Mouse (Mus musculus): ENCODE measurements around the gene Mvb12b. TPM values are rescaled to one million over a fixed set of nuclear protein-coding genes. Genes with fewer than 3 reads are reported as not detected.

The Mvb12b gene
- polyA plus RNA-seq (2014; fragmentation: Nextera tagmentation; extraction: Ambion mirVana): 16.9 and 18.5 TPM in 2 replicates

GRCm38 (mm10) chr2:33887328-33888099 lies at the start of gene Mvb12b:
TSS of gene Mvb12b (minus strand) at chr2:33887946.
- peak; percentile 55 for ATAC-seq (ENCODE audit: insufficient number of reproducible peaks, low FRiP score, low TSS enrichment, low read depth)

GRCm38 (mm10) chr2:33935756-33936155 lies 48.0 kb upstream of the Mvb12b start:
- ATAC-seq (ENCODE audit: insufficient number of reproducible peaks, low FRiP score, low TSS enrichment, low read depth): no peak
- no peaks in the 10 kb centered on the region for H3K4me1 ChIP-seq (ENCODE audit: control insufficient read depth, insufficient read depth, low read length)
- no peak overlapping the region for H3K9ac ChIP-seq (ENCODE audit: low read length)
- no peaks in the 10 kb centered on the region for H3K36me3 ChIP-seq (ENCODE audit: control insufficient read depth, insufficient read depth, low read length)
- no peak overlapping the region for H3K4me3 ChIP-seq (ENCODE audit: low read depth, low read length)
- 0 out of 2 replicates have a peak, but pooled peaks cover 5% of the 10 kb centered on the region for H3K9me3 ChIP-seq (ENCODE audit: control insufficient read depth, low read length)
- no peaks in the 10 kb centered on the region; the same call in 1 of the 2 replicates for H3K27me3 ChIP-seq (ENCODE audit: control insufficient read depth, insufficient read depth, low read length)
- no peak overlapping the region for H3K27ac ChIP-seq (replicated peaks; ENCODE audit: low read depth, low read length)
- no peak overlapping the region for H3K4me2 ChIP-seq (ENCODE audit: low read depth, severe bottlenecking)
- no peak for DNase-seq (ENCODE audit: low spot score)
- WGBS: 61% methylated on average over 9 of the region's 9 CpGs

More at GRCm38 (mm10) chr2:33887328-33888099, at the start of gene Mvb12b:
- Histone ChIP-seq H3K27me3 (ENCODE audit: control insufficient read depth, insufficient read depth, low read length) (no peaks in the 10 kb centered on the region), H3K4me1 (ENCODE audit: control insufficient read depth, insufficient read depth, low read length) (peaks cover 14% of the 10 kb centered on the region), H3K4me3 (ENCODE audit: low read depth, low read length) (peak within 1 kb of the TSS; percentile 64), H3K9me3 (ENCODE audit: control insufficient read depth, low read length) (no peaks in the 10 kb centered on the region), H3K4me2 (ENCODE audit: low read depth, severe bottlenecking) (peak within 1 kb of the TSS; percentile 93), H3K27ac (replicated peaks; ENCODE audit: low read depth, low read length) (peak within 1 kb of the TSS; percentile 77), H3K36me3 (ENCODE audit: control insufficient read depth, insufficient read depth, low read length) (no peaks in the 10 kb centered on the region), H3K9ac (ENCODE audit: low read length) (peak within 1 kb of the TSS; percentile 96)
- peak; percentile 73 for DNase-seq (ENCODE audit: low spot score)
- WGBS: under 1% methylated on average over 51 of the region's 67 CpGs

GRCm38 (mm10) chr2:33933606-33934510 lies 46.1 kb upstream of the Mvb12b start:
- no peak overlapping the region for H3K27ac ChIP-seq (replicated peaks; ENCODE audit: low read depth, low read length)
- no peak overlapping the region for H3K4me2 ChIP-seq (ENCODE audit: low read depth, severe bottlenecking)
- H3K9ac ChIP-seq (ENCODE audit: low read length): no peak overlapping the region
- peak; percentile 51; the same call in 1 of the 2 replicates for ATAC-seq (ENCODE audit: insufficient number of reproducible peaks, low FRiP score, low TSS enrichment, low read depth)
- no peaks in the 10 kb centered on the region for H3K36me3 ChIP-seq (ENCODE audit: control insufficient read depth, insufficient read depth, low read length)
- WGBS: 58% methylated on average over 10 of the region's 10 CpGs
- DNase-seq (ENCODE audit: low spot score): no peak
- H3K4me3 ChIP-seq (ENCODE audit: low read depth, low read length): no peak overlapping the region
- H3K9me3 ChIP-seq (ENCODE audit: control insufficient read depth, low read length): 0 out of 2 replicates have a peak, but pooled peaks cover 5% of the 10 kb centered on the region
- H3K4me1 ChIP-seq (ENCODE audit: control insufficient read depth, insufficient read depth, low read length): no peaks in the 10 kb centered on the region
- H3K27me3 ChIP-seq (ENCODE audit: control insufficient read depth, insufficient read depth, low read length): no peaks in the 10 kb centered on the region; the same call in 1 of the 2 replicates

GRCm38 (mm10) chr2:33931161-33931560 lies 43.4 kb upstream of the Mvb12b start:
- H3K27ac ChIP-seq (replicated peaks; ENCODE audit: low read depth, low read length): no peak overlapping the region
- no peak for ATAC-seq (ENCODE audit: insufficient number of reproducible peaks, low FRiP score, low TSS enrichment, low read depth)
- H3K9me3 ChIP-seq (ENCODE audit: control insufficient read depth, low read length): 0 out of 2 replicates have a peak, but pooled peaks cover 3% of the 10 kb centered on the region

GRCm38 (mm10) chr2:33925288-33925687 lies 37.5 kb upstream of the Mvb12b start:
- no peaks in the 10 kb centered on the region for H3K9me3 ChIP-seq (ENCODE audit: control insufficient read depth, low read length)
- H3K36me3 ChIP-seq (ENCODE audit: control insufficient read depth, insufficient read depth, low read length): no peaks in the 10 kb centered on the region
- H3K27ac ChIP-seq (replicated peaks; ENCODE audit: low read depth, low read length): no peak overlapping the region
- H3K27me3 ChIP-seq (ENCODE audit: control insufficient read depth, insufficient read depth, low read length): peaks cover 15% of the 10 kb centered on the region; the same call in 1 of the 2 replicates
- H3K9ac ChIP-seq (ENCODE audit: low read length): no peak overlapping the region; the same call in 1 of the 2 replicates
- 61% methylated on average over 5 of the region's 5 CpGs for WGBS
- H3K4me3 ChIP-seq (ENCODE audit: low read depth, low read length): no peak overlapping the region
- ATAC-seq (ENCODE audit: insufficient number of reproducible peaks, low FRiP score, low TSS enrichment, low read depth) (no peak), DNase-seq (ENCODE audit: low spot score) (no peak)
- peaks cover 16% of the 10 kb centered on the region for H3K4me1 ChIP-seq (ENCODE audit: control insufficient read depth, insufficient read depth, low read length)
- no peak overlapping the region for H3K4me2 ChIP-seq (ENCODE audit: low read depth, severe bottlenecking)

More at GRCm38 (mm10) chr2:33931161-33931560, 43.4 kb upstream of the Mvb12b start:
- Histone ChIP-seq H3K4me2 (ENCODE audit: low read depth, severe bottlenecking) (no peak overlapping the region), H3K4me3 (ENCODE audit: low read depth, low read length) (no peak overlapping the region), H3K9ac (ENCODE audit: low read length) (no peak overlapping the region), H3K27me3 (ENCODE audit: control insufficient read depth, insufficient read depth, low read length) (no peaks in the 10 kb centered on the region; the same call in 1 of the 2 replicates), H3K4me1 (ENCODE audit: control insufficient read depth, insufficient read depth, low read length) (peaks cover 5% of the 10 kb centered on the region; the same call in 1 of the 2 replicates), H3K36me3 (ENCODE audit: control insufficient read depth, insufficient read depth, low read length) (no peaks in the 10 kb centered on the region)
- DNase-seq (ENCODE audit: low spot score): no peak
- 80% methylated on average over 5 of the region's 5 CpGs for WGBS

GRCm38 (mm10) chr2:33923482-33923881 lies 35.7 kb upstream of the Mvb12b start:
- no peaks in the 10 kb centered on the region for H3K36me3 ChIP-seq (ENCODE audit: control insufficient read depth, insufficient read depth, low read length)
- H3K9ac ChIP-seq (ENCODE audit: low read length): no peak overlapping the region
- H3K27ac ChIP-seq (replicated peaks; ENCODE audit: low read depth, low read length): no peak overlapping the region
- H3K4me1 ChIP-seq (ENCODE audit: control insufficient read depth, insufficient read depth, low read length): peaks cover 30% of the 10 kb centered on the region
- no peak overlapping the region for H3K4me2 ChIP-seq (ENCODE audit: low read depth, severe bottlenecking)
- 60% methylated on average over 5 of the region's 5 CpGs for WGBS
- ATAC-seq (ENCODE audit: insufficient number of reproducible peaks, low FRiP score, low TSS enrichment, low read depth): no peak
- no peak for DNase-seq (ENCODE audit: low spot score)
- peaks cover 15% of the 10 kb centered on the region; the same call in 1 of the 2 replicates for H3K27me3 ChIP-seq (ENCODE audit: control insufficient read depth, insufficient read depth, low read length)
- no peak overlapping the region for H3K4me3 ChIP-seq (ENCODE audit: low read depth, low read length)
- H3K9me3 ChIP-seq (ENCODE audit: control insufficient read depth, low read length): no peaks in the 10 kb centered on the region

GRCm38 (mm10) chr2:33922466-33922865 lies 34.7 kb upstream of the Mvb12b start:
- Histone ChIP-seq H3K4me2 (ENCODE audit: low read depth, severe bottlenecking) (no peak overlapping the region), H3K4me3 (ENCODE audit: low read depth, low read length) (no peak overlapping the region), H3K27ac (replicated peaks; ENCODE audit: low read depth, low read length) (no peak overlapping the region), H3K4me1 (ENCODE audit: control insufficient read depth, insufficient read depth, low read length) (peaks cover 30% of the 10 kb centered on the region), H3K36me3 (ENCODE audit: control insufficient read depth, insufficient read depth, low read length) (no peaks in the 10 kb centered on the region), H3K9ac (ENCODE audit: low read length) (no peak overlapping the region), H3K27me3 (ENCODE audit: control insufficient read depth, insufficient read depth, low read length) (peaks cover 15% of the 10 kb centered on the region; the same call in 1 of the 2 replicates), H3K9me3 (ENCODE audit: control insufficient read depth, low read length) (no peaks in the 10 kb centered on the region)
- ATAC-seq (ENCODE audit: insufficient number of reproducible peaks, low FRiP score, low TSS enrichment, low read depth): no peak
- 94% methylated on average over 2 of the region's 2 CpGs for WGBS
- no peak for DNase-seq (ENCODE audit: low spot score)

All from limb, embryonic 11.5 days (tissue).